Mouse (Mus musculus) C2C12 (cell line): ENCODE data around the gene Mmel1.

Experiments
- CEBPB ChIP-seq: IDR thresholded peaks from one replicate; pipeline ENCODE4 v1.6.1; 2011; ENCODE audit warnings: low read depth, mild to moderate bottlenecking, control low read depth, moderate library complexity
- CTCF ChIP-seq: IDR thresholded peaks from one replicate; pipeline ENCODE4 v1.5.1; 2011; ENCODE audit not compliant: control insufficient read depth, insufficient read depth, insufficient read length
- MAX ChIP-seq: IDR thresholded peaks from one replicate; pipeline ENCODE4 v1.6.1; 2011; ENCODE audit warnings: mild to moderate bottlenecking, control low read depth
- MYOD1 ChIP-seq: IDR thresholded peaks from one replicate; pipeline ENCODE4 v1.6.1; 2011; ENCODE audit warnings: low read depth; ENCODE audit not compliant: control insufficient read depth, insufficient read length
- MYOG ChIP-seq: IDR thresholded peaks from one replicate; pipeline ENCODE4 v1.6.1; 2011; ENCODE audit not compliant: control insufficient read depth, insufficient read length; ENCODE audit errors: extremely low read depth
- USF1 ChIP-seq: IDR thresholded peaks from one replicate; pipeline ENCODE4 v1.6.1; 2011; ENCODE audit warnings: low read depth, mild to moderate bottlenecking, control low read depth, moderate library complexity

DNA sequence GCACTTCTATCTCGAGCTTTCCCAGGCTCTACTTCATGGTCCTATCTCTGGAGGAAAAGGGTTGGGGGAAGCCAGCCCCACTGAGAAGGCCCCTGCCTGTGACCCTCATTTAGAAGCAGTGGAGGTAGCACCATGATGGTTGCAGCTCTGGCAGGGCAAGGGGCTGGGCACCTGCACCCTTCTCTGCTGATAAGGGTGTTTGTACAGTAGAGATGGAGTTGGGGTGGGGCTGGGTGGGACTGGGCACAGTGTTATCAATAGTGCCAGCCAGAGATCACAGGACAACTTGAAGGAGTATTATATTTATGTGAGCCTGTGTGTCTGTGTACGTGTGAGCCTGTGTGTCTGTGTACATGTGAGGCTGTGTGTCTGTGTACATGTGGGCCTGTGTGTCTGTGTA lies 42.3 kb downstream of the Mmel1 start:
- TF ChIP-seq CTCF: no peak
- TF ChIP-seq MAX: no peak
- TF ChIP-seq MYOD1: no peak
- TF ChIP-seq USF1: no peak
- no peak for TF ChIP-seq CEBPB
- no peak for TF ChIP-seq MYOG
